Mouse (Mus musculus) lung, adult 18-20 months (tissue): ENCODE data around the gene Gucd1.

ENCODE experiments used
- DNase-seq, 2 experiments: peaks; one replicate each; pipeline ENCODE4 v3.0.0; 2022; ENCODE audit warnings: mixed read lengths in 2 of 2

Gene Gucd1

DNA sequence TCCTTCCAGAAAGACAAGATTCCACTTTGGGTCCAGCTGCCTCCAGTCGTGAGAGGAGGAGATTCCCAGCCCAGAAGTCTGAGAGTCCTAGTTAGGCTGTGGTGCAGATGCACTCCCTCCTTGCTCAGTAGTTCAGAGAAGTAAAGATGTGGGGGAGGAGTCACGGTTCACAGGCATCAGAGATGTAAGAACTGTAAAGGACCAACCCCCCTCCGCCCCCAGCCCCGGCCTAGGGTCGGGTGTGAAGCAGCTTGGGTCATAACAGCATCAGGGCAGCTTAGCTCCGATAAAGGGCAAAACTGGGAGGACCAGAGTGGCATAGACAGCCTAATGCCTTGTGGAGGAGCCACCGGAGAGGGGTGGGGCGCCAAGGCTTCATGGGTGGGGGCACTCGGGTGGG, 201.3 kb downstream of the Gucd1 start:
- no peak for DNase-seq

DNA sequence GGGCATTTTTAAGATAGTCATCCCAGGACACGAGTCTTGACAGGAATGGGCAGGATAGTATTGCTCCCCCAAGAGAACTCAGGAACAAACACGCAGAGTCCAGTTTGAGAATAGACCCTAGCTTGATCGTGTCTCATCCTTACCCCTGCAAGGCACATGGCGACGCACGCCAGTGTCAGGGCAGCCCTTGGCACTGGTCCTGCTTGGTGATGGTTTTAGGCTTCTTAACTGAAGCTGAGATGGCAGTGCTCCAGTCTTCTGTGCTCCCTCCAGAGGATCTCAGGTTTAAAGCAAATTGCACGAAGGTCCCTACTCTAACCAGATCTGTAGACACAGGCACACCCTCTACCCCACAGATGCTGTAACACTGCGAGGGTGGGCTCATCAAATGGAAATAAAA, 202.0 kb downstream of the Gucd1 start:
- no peak for DNase-seq

DNA sequence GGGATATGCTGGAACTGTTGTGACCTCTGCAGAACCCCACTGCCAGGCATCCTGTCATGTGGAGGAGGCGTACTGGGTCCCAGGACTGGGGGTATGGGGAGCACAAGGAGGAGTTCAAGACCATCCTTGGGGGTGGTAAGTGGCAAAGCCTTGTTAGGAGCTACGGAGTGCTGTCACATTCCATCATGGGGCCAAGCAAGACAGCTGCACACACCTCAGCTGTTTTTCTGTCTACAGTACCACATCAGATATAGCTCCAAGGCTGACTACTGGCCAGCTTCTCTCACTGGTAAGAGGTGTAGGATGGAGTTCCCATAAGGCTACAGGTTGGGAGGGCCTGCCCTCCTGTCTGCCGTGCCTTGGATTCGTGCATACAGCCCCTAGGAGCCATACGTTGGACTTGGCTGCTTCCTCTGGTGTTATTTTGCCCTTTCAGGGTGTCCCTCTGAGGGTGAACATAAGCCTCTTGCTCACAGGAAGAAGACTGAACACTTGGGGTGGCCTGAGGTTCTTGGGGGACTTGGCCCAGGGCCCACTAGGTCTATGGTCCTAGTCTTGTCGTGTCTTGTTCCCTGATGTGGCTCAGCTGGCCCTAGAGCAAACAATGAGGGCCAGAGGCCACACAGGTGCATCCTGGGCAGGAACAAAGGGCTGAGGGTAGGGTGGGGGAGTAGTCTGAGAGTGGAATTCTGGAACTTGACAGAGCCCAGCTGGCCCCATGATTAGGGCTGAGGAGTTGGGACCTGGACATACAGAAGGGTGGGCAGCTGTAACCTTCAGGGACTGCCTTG, 203.4 kb downstream of the Gucd1 start:
- no peak for DNase-seq

DNA sequence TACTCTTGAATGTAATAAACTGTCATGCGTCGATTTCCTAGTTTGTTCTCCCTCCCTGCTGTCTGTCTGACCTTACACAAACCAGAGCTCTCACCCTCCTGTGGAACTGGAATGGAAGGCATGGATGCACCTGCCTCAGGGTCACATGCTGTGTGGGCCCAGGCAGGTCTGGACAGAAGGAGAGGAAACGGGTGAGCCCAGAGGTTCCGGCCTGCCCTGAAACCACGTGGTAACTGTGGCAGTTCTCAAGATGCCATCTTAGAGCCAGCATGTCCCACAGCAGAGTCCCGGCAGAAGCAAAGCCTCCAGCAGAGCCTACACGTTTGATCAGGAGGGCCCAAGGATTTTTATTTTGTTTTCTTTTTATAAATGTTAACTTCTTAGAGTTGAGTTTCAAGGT, 205.4 kb downstream of the Gucd1 start:
- no peak for DNase-seq

DNA sequence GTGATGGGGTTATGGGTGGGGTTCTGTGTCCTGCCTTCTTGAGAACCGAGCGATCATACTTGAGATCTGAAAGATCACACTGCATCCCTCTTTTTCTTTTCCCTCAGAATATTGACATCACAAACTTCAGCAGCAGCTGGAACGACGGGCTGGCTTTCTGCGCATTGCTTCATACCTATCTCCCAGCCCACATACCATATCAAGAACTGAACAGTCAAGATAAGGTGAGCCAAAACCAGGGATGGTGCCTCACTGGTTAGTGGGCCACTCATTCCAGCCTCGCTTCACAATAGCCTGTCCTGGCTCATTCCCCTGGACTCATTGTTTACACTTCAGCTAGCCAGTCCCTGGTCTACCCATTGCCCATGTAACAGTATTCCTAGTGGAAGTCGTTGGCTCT, 210.6 kb downstream of the Gucd1 start:
- DNase-seq = no peak

DNA sequence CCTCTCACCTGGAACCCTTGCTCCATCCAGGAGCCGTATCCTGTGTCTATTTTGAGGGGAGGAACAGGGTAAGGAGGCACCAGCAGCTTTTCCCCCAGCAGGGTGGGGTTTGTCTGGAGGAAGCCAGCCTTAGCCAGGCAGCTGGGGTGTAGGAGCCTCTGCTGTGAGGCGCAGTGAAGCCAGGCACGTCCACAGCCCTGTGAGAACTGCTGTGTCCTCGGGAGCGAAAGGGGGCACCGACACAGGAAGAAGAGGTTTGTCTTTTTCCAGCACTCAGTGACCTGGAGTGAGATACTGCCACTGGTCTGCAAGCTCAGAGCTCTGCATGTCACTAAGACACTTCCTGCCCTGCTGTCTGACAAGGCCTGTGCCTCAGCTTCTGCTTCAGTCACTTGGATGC, 213.4 kb downstream of the Gucd1 start:
- DNase-seq = no peak

DNA sequence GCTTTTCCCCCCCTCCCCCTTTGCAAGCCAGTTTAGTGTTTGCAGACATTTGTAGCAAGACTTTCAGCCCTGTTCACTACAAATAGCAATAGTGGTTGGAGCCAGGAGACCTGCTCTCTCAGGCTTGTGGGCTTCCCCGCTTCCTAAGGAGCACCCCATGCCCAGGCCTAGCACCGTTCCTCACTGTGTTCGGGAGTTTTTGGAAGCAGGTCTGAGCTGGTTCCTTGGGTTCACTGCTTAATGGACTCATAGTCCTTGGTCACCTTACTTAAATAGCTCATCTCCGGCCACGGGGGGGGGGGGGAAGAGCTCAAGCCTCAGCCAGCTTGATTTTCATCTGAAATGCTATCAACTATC, 213.7 kb downstream of the Gucd1 start:
- DNase-seq = no peak

DNA sequence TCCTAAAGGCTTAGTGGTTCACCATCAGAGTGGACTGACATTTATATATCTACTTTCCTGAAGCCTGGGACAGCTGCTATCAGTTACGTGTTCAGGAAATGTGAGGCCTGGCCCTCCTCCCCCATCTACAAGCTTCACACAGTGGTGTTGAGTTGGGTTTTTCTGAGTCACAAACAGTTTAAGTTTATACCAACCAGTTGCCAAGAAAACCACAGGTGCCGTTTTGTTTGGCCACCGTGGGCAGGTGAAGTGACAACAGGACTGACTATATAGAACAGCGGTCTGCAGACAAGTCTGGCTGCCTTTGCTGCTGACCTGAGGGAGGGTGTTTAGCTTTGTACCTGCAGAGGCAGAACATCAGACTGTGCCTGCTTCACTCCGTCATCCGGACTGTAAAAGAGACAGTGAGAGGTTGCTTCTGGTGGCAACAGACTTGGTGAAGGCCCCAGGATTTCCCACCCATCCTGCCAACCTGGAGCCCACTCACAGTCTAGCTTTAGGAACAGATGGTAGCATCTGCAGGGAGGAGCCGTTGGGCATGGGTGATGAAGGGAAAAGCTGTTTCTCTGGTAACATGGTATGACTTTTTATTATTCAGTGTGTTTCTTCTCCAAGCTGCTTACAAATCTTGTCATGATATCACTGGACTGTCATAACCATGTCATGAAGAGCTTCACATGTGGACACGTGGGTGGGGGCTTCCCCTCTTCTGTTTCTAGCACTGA, 214.3 kb downstream of the Gucd1 start:
- no peak for DNase-seq

DNA sequence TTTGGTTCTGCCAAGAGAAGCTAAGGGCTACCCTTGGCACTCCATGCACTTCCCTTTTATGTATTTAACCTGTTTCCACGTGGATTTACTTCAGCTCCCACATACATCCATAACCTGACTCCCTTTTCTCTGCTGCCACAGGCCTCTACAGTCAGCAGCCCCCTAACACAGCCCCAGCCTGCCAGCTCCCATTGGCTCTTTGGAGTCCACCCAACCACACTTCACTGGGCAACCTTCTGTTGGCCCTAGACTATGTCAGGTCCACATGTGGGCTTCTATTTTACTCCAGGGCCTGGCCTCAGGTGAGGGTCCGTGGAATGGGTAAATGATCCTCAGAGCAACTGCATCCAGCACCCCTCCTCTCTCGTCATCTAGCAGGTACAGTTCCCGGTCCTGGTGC, 215.2 kb downstream of the Gucd1 start:
- DNase-seq = no peak

DNA sequence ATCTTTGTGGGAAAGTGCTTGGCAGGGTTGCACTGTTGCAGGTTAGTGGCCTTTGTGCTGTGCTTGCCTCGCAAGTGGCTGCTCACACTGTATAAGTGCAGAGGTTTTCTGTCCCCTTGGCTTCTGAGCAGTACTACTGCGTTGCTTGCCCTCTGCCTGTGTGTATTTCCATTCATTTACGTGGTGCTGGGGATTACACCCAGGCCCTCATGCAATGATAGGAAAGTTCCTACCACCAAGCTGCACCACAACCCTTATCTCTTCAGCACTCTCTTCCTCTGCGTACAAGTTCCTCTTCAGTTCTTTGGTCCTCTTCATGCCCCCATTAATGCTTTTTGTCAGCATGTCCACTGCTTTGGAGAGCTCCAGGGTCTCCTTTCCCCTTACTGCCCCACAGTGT, 215.8 kb downstream of the Gucd1 start:
- no peak for DNase-seq

DNA sequence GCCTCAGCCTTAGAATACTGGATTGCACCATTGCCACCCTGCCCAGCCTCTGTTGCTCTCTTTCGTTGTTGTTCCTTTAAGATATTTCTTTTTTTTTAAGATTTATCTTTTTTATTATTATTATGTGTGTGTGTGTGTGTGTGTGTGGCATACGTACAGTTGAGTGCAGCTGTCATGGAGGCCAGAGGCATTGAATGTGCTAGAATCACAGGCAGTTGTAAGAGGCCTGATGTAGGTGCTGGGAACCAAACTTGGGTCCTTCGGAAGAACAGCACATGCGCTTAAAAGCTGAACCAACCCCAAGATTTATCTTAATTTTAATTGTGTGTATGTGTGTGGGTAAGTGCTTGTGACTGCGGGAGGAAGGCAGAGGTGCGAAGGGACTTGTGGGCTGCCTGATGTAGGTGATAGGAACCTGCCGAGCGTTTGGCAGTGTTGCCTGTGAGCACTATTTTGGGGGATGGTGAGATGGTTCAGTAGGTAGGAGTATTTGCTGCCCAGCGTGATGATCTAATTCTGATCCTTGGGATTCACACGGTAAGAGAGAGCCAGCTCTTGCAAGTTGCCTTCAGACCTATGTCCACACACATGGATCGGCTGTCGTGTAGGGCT, 216.5 kb downstream of the Gucd1 start:
- DNase-seq = no peak
